Mouse (Mus musculus) embryonic facial prominence, embryonic 13.5 days (tissue): ENCODE data around the gene Rnf43. TPM values are rescaled to one million over a fixed set of nuclear protein-coding genes. Genes with fewer than 3 reads are reported as not detected.

Experiments used
- ATAC-seq: fragments of 200-750 bp; cut with Nextera tagmentation; 2 replicates; pipeline ENCODE4 v1.8.0; 2017; ENCODE audit warnings: low read depth; ENCODE audit not compliant: insufficient number of reproducible peaks, insufficient read depth, low FRiP score, low TSS enrichment
- H3K27ac ChIP-seq: fragments of 300-500 bp; sonication (generic); 2 replicates; pipeline ENCODE4 v1.5.1; 2015; ENCODE audit warnings: moderate library complexity, mild to moderate bottlenecking, inconsistent platforms
- H3K27me3 ChIP-seq: fragments of 300-500 bp; sonication (generic); 2 replicates; pipeline ENCODE4 v1.6.1; 2015; ENCODE audit warnings: mild to moderate bottlenecking, inconsistent platforms
- H3K36me3 ChIP-seq: fragments of 300-500 bp; sonication (generic); 2 replicates; pipeline ENCODE4 v1.6.1; 2015; ENCODE audit warnings: mild to moderate bottlenecking, inconsistent platforms
- H3K4me1 ChIP-seq: fragments of 300-500 bp; sonication (generic); 2 replicates; pipeline ENCODE4 v1.6.1; 2015; ENCODE audit warnings: inconsistent platforms
- H3K4me2 ChIP-seq: fragments of 300-500 bp; sonication (generic); 2 replicates; pipeline ENCODE4 v1.6.1; 2015; ENCODE audit warnings: moderate library complexity, mild to moderate bottlenecking, inconsistent platforms
- H3K4me3 ChIP-seq: fragments of 300-500 bp; sonication (generic); 2 replicates; pipeline ENCODE4 v1.5.1; 2015; ENCODE audit warnings: mild to moderate bottlenecking, inconsistent platforms
- H3K9ac ChIP-seq: fragments of 300-500 bp; sonication (generic); 2 replicates; pipeline ENCODE4 v1.6.1; 2015; ENCODE audit warnings: mild to moderate bottlenecking, inconsistent platforms
- H3K9me3 ChIP-seq: fragments of 300-500 bp; sonication (generic); 2 replicates; pipeline ENCODE4 v1.6.1; 2016; ENCODE audit warnings: inconsistent platforms
- WGBS: fragments of 180-500 bp; shearing (Covaris S2); methylation state at CpG from one replicate; pipeline ENCODE4 v1.1.7; 2015; ENCODE audit warnings: mixed read lengths; 5-methylcytosine and 5-hydroxymethylcytosine counted together
- polyA plus RNA-seq: library from polyadenylated mRNA; unstranded; fragments of >200 nt; fragmentation: Nextera tagmentation; extraction: Ambion mirVana; gene quantifications from 2 replicates; pipeline ENCODE4 v1.2.1, GENCODE M21; 2015

The Rnf43 gene
- polyA plus RNA-seq, 1 experiment from 2014 or later = 7.1 TPM

DNA sequence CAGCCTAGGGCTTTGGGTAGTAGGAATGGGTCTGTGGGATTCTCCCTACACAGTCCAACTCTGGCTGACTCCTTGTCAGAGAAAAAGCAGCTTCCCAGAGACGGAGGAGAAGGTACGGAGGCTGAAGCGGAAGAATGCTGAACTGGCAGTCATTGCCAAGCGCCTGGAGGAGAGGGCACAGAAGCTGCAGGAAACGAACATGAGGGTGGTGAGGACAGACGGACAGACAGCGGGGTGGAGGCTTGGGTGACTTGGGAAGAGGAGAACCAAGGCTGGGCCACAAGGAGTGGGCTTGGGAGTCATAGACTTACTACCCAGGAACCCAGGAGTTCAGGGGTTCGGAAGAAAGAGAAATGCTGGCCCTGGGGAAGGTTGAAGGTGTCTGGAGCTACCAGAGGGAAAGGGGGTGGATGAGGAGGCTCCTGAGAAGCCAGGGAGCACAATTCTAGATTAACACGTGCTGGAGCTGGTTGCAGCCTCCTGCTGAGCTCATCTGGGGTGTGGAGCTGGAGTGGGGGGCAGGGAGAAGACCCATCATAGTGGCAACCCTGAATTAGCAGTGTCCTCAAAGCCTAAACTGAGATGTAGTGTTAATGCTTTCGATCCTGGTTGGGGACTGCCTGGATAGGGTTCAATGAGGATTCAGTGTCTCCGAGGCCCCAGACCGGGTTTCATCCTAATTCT is 100.3 kb downstream of the Rnf43 start:
- no peak overlapping the region; the same call in 1 of the 2 replicates for H3K4me2 ChIP-seq
- H3K27me3 ChIP-seq = peaks cover 88% of the 10 kb centered on the region
- no peak overlapping the region for H3K27ac ChIP-seq
- H3K9ac ChIP-seq = no peak overlapping the region
- 44% methylated on average over 12 of the region's 12 CpGs for WGBS
- H3K9me3 ChIP-seq = no peaks in the 10 kb centered on the region
- ATAC-seq = no peak
- H3K4me3 ChIP-seq = no peak overlapping the region
- H3K36me3 ChIP-seq = no peaks in the 10 kb centered on the region
- H3K4me1 ChIP-seq = peaks cover 28% of the 10 kb centered on the region

DNA sequence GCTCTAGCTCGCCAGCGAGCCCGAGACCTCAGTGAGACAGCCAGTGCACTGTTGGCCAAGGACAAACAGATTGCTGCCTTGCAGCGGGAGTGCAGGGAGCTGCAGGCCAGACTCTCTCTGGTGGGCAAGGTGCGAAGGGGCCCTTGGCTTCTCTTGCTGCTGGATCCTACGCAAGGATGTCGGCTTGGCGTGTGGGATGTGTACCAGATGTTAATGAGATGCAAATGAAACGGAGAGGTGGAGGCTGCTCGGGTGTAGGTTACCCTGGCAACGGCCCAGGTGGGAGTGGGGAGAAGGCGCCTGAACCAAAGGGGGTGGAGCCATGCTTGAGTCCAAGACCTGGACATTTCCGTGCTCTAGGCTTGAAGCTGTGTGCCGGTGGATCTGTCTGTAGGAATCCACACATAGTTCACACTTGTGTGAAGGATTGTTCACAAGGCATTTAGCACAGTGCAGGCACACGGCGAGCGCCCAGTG is 101.0 kb downstream of the Rnf43 start:
- peaks cover 28% of the 10 kb centered on the region for H3K4me1 ChIP-seq
- 2% methylated on average over 17 of the region's 17 CpGs for WGBS
- H3K27me3 ChIP-seq = peaks cover 93% of the 10 kb centered on the region
- H3K4me2 ChIP-seq = peak overlapping the region; percentile 95
- peak overlapping the region; percentile 73 for H3K9ac ChIP-seq
- H3K36me3 ChIP-seq = no peaks in the 10 kb centered on the region
- H3K27ac ChIP-seq = no peak overlapping the region
- no peak for ATAC-seq
- no peaks in the 10 kb centered on the region for H3K9me3 ChIP-seq
- H3K4me3 ChIP-seq = peak overlapping the region; percentile 53

DNA sequence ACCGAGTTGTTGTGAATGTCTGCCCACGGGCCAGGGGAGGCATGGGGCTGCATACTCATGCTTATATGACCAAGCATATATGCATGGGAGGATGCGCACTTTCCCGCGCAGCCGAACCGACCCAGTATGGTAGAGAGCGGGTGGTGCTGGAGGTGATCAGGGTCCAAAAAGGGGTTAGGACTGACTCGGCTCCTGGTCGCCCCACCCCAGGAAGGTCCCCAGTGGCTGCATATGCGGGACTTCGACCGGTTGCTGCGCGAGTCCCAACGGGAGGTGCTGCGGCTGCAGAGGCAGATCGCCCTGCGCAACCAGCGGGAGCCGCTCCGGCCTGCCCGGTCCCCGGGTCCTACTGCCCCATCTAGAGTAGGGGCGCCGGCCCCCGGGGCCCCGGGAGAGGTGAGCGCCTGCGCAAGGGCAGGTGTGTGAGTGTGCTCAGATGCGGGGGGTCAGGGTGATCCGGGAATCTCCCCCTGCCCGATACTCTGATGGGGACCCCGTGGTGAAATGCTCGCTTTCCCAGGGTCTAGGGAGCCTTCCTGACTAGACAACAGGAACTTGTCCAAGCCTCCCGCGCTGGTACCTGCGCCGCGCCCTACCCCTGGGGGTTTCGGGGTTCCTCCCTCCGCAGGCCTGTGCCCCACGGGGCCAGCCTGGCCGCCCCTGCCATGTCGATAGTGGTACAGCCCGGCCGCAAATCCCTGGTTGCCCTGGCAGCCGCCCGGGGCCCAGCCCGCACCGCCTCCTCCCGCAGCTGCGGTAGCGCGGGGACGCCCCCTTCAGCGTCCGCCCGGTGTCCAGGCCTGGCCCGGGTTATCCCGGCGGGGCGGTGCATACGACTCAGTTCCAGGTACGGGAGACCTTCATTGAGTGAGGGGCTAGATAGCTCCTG is 101.7 kb downstream of the Rnf43 start:
- peak; percentile 56 for ATAC-seq
- 1% methylated on average over 60 of the region's 65 CpGs for WGBS

DNA sequence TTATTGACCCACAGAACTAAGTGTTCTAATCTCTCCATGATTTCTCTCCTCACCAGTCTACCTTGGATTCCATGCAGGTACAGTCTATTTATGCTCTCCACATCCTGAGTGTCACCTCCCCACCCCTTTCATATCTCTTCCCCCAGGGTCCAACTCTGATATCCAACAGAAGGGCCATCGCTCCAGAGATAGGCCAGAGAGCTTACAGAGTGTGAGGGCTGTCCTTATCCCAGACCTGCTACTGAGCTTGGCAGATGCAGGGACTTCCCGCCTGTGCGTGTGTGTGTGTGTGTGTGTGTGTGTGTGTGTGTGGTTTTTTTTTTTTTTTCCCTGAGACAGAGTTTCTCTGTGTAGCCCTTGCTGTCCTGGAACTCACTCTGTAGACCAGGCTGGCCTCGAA is 106.2 kb downstream of the Rnf43 start:
- Histone ChIP-seq H3K4me3 (no peak overlapping the region), H3K9me3 (no peaks in the 10 kb centered on the region), H3K27ac (no peak overlapping the region), H3K9ac (no peak overlapping the region), H3K4me2 (no peak overlapping the region), H3K36me3 (no peaks in the 10 kb centered on the region), H3K4me1 (peaks cover 13% of the 10 kb centered on the region), H3K27me3 (peaks cover 43% of the 10 kb centered on the region)
- 89% methylated on average over 4 of the region's 4 CpGs for WGBS
- no peak for ATAC-seq

More for the DNA sequence above, 101.7 kb downstream of the Rnf43 start:
- Histone ChIP-seq H3K9me3 (no peaks in the 10 kb centered on the region), H3K36me3 (no peaks in the 10 kb centered on the region), H3K27ac (no peak overlapping the region), H3K4me1 (peaks cover 28% of the 10 kb centered on the region), H3K4me3 (peak overlapping the region; percentile 53), H3K27me3 (peaks cover 89% of the 10 kb centered on the region), H3K9ac (peak overlapping the region; percentile 73), H3K4me2 (peak overlapping the region; percentile 95)

DNA sequence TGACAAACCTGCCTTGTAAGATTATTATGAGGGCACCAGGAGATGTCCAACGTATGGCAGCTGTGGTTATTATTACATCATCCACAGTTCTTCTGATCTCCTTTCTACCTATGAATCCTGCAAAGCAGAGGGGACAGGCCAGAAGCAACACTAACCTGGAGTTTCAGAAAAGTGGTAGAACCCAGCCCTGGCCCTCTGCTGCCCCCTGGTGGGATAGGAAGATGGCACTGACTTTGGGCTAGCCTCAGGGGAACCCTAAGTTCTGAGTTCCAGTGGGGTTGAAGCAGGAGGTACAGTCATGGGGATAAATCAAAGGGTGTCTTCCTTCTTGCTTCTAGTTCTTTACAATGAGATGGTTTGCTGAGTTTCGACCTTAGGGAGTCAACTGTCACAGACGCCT is 108.5 kb downstream of the Rnf43 start:
- no peaks in the 10 kb centered on the region for H3K9me3 ChIP-seq
- ATAC-seq = no peak
- 59% methylated on average over 3 of the region's 3 CpGs for WGBS

DNA sequence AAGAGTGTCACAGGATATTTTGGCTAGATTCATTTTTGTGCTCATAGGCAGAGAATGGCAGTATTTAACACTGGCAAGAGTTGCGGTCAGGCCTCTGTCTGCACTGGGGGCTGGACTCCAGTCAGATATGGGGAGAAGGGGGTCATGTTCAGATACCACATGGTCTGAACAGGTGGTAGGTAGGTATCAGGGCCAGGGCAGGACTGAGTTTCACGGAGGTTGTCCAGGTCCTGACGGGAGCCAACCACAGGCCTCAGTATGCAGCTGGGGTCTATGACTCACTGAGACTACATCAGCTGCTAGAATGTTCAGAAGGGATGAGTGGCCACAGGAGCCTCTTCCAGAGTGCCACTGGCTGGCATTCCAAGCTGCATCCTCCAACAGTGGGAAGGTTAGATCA is 109.8 kb downstream of the Rnf43 start:
- ATAC-seq = no peak
- Histone ChIP-seq H3K4me1 (peaks cover 1% of the 10 kb centered on the region; the same call in 1 of the 2 replicates), H3K4me3 (no peak overlapping the region), H3K9ac (no peak overlapping the region), H3K9me3 (no peaks in the 10 kb centered on the region), H3K27ac (no peak overlapping the region), H3K4me2 (no peak overlapping the region), H3K27me3 (peaks cover 7% of the 10 kb centered on the region; the same call in 1 of the 2 replicates), H3K36me3 (no peaks in the 10 kb centered on the region)
- WGBS = 89% methylated on average over 3 of the region's 3 CpGs

More for the DNA sequence above, 108.5 kb downstream of the Rnf43 start:
- Histone ChIP-seq H3K4me3 (no peak overlapping the region), H3K36me3 (no peaks in the 10 kb centered on the region), H3K9ac (no peak overlapping the region), H3K27me3 (peaks cover 21% of the 10 kb centered on the region), H3K4me2 (no peak overlapping the region), H3K27ac (no peak overlapping the region), H3K4me1 (no peaks in the 10 kb centered on the region)

DNA sequence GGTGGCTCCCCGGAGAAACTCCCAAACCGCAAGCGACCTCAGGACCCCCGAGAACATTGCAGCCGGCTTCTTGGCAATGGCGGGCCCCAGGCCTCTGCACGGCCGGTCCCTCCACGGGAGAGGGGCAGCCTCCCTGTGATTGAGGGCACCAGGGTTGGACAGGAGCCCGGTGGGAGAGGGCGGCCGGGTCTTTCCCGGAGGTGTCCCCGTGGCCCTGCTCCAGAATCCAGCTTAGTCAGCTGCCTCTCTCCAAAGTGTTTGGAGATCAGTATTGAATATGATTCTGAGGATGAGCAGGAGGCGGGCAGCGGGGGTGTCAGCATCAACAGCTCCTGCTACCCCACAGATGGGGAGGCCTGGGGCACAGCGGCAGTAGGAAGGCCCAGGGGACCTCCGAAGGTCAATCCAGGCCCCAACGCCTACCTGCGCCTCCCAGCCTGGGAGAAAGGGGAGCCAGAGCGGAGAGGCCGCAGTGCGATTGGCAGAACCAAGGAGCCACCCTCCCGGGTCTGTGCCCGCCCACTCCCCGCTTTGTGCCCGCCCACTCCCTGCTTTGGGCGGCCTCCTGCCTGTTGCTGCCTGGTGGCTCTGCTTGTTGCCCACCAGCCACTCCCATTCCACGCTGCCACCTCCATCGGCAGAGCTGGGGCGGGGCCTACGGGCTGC is 115.7 kb downstream of the Rnf43 start:
- H3K4me3 ChIP-seq = peak overlapping the region; percentile 53
- peaks cover 17% of the 10 kb centered on the region for H3K4me1 ChIP-seq
- WGBS = 7% methylated on average over 32 of the region's 32 CpGs
- no peak overlapping the region for H3K27ac ChIP-seq
- no peaks in the 10 kb centered on the region for H3K9me3 ChIP-seq
- peak; percentile 85 for ATAC-seq
- H3K4me2 ChIP-seq = peak overlapping the region; percentile 87
- no peaks in the 10 kb centered on the region for H3K27me3 ChIP-seq
- peak overlapping the region; percentile 78 for H3K9ac ChIP-seq
- no peaks in the 10 kb centered on the region for H3K36me3 ChIP-seq

DNA sequence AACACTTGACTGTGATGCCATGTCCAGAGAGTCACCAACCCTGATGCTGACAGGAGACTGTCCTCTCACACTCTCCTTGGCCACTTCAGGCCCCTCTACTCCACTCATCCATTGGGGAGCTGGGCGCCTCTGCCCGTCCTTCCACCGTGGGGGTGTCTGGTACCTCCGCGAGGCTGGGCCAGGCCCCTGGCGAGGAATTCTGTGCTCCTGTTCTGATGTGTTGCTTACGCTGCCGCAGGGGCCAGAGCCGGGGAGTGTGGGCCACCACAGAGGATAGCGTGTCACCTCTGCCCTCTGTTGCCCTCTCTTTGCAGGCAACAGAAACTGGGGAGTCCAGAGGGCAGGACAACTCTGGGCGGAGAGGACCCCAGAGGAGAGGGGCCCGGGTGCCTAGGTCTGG is 116.4 kb downstream of the Rnf43 start:
- Histone ChIP-seq H3K36me3 (no peaks in the 10 kb centered on the region), H3K4me1 (peaks cover 17% of the 10 kb centered on the region), H3K9me3 (no peaks in the 10 kb centered on the region), H3K27ac (no peak overlapping the region), H3K4me3 (peak overlapping the region; percentile 53), H3K4me2 (peak overlapping the region; percentile 87), H3K27me3 (no peaks in the 10 kb centered on the region), H3K9ac (peak overlapping the region; percentile 78)
- ATAC-seq = peak; percentile 21; the same call in 1 of the 2 replicates
- 34% methylated on average over 12 of the region's 12 CpGs for WGBS

DNA sequence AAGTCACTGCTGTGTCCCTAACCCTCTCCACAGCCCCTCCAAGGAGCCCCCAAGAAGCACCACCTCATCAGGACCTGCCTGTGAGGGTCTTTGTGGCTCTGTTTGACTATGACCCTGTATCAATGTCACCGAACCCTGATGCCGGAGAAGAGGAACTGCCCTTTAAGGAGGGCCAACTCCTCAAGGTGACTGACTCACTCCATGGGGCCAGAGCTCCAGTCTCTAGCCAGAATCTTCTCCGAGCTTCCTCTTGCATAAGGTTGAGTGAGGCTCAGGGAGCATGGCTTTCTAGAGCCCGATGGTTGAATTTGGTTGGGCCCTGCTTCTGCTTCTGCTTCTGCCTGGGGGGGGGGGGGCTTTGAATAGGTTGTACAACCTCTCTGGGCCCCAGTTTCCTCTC is 116.9 kb downstream of the Rnf43 start:
- Histone ChIP-seq H3K27me3 (no peaks in the 10 kb centered on the region), H3K36me3 (no peaks in the 10 kb centered on the region), H3K27ac (no peak overlapping the region), H3K9me3 (no peaks in the 10 kb centered on the region), H3K4me2 (no peak overlapping the region), H3K9ac (no peak overlapping the region), H3K4me3 (no peak overlapping the region), H3K4me1 (peaks cover 17% of the 10 kb centered on the region)
- no peak for ATAC-seq
- 81% methylated on average over 4 of the region's 4 CpGs for WGBS

DNA sequence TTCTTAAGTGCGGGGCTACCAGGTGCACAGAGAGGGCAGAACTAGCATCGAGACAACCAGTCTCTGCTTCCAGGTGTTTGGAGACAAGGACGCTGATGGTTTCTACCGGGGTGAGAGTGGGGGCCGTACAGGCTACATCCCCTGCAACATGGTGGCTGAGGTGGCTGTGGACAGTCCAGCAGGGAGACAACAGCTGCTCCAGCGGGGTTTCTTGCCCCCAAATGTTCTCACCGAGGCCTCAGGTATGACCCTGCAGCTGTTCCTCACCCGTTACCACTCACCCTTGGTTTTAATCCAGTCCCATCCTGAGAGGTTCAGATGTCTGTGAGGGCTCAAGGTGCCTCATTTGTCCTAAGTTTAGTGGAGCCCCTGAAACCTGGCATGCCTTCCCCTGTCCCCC is 117.6 kb downstream of the Rnf43 start:
- no peak overlapping the region for H3K4me2 ChIP-seq
- 76% methylated on average over 8 of the region's 8 CpGs for WGBS
- H3K27me3 ChIP-seq = no peaks in the 10 kb centered on the region
- no peak overlapping the region for H3K9ac ChIP-seq
- peaks cover 17% of the 10 kb centered on the region for H3K4me1 ChIP-seq
- H3K4me3 ChIP-seq = no peak overlapping the region
- no peak overlapping the region for H3K27ac ChIP-seq
- no peaks in the 10 kb centered on the region for H3K36me3 ChIP-seq
- H3K9me3 ChIP-seq = no peaks in the 10 kb centered on the region
- no peak for ATAC-seq
